Mouse (Mus musculus) bone marrow macrophage, adult 2 months (primary cell): ENCODE data around the gene Pik3cg. TPM values are rescaled to one million over a fixed set of nuclear protein-coding genes. Genes with fewer than 3 reads are reported as not detected.

Experiments
- H3K27ac ChIP-seq: 2 replicates; pipeline ENCODE4 v1.5.1; 2012; ENCODE audit warnings: low read depth, low read length; ENCODE audit not compliant: insufficient read depth
- H3K4me1 ChIP-seq: 2 replicates; pipeline ENCODE4 v1.6.1; 2012; ENCODE audit warnings: low read length; ENCODE audit not compliant: control insufficient read depth, insufficient read depth
- H3K4me3 ChIP-seq: 2 replicates; pipeline ENCODE4 v1.5.1; 2012; ENCODE audit warnings: mild to moderate bottlenecking, low read length, moderate library complexity; ENCODE audit not compliant: insufficient read depth
- CTCF ChIP-seq: IDR thresholded peaks from 2 replicates; pipeline ENCODE4 v1.5.1; 2012; ENCODE audit warnings: low read depth, mild to moderate bottlenecking, low read length, moderate library complexity
- POLR2A ChIP-seq: IDR thresholded peaks from 2 replicates; pipeline ENCODE4 v1.6.1; 2012; ENCODE audit warnings: mild to moderate bottlenecking, low read depth, low read length, borderline replicate concordance
- polyA plus RNA-seq: library from polyadenylated mRNA; stranded (reverse); fragments of >200 nt; gene quantifications from 2 replicates; pipeline ENCODE4 v1.2.4, GENCODE M21; 2012; ENCODE audit not compliant: missing spikeins, insufficient read depth, insufficient read length

Gene Pik3cg
- polyA plus RNA-seq, 1 experiment = 75.7 TPM

- no peak overlapping the region for H3K4me3 ChIP-seq
Measured at GRCm38 (mm10) chr12:32231398-32231797, 22.9 kb upstream of the Pik3cg start.

GRCm38 (mm10) chr12:32223629-32224028 lies 15.2 kb upstream of the Pik3cg start:
- H3K27ac ChIP-seq = no peak overlapping the region
- peaks cover 7% of the 10 kb centered on the region; the same call in 1 of the 2 replicates for H3K4me1 ChIP-seq
- TF ChIP-seq POLR2A = no peak
- TF ChIP-seq CTCF = no peak
- no peak overlapping the region for H3K4me3 ChIP-seq

More at GRCm38 (mm10) chr12:32231398-32231797, 22.9 kb upstream of the Pik3cg start:
- Histone ChIP-seq H3K27ac (no peak overlapping the region), H3K4me1 (peaks cover 43% of the 10 kb centered on the region)
- no peak for TF ChIP-seq POLR2A
- no peak for TF ChIP-seq CTCF

GRCm38 (mm10) chr12:32222758-32223385 lies 14.4 kb upstream of the Pik3cg start:
- H3K27ac ChIP-seq = no peak overlapping the region
- TF ChIP-seq CTCF (no peak), POLR2A (no peak)
- H3K4me3 ChIP-seq = no peak overlapping the region
- H3K4me1 ChIP-seq = peaks cover 7% of the 10 kb centered on the region; the same call in 1 of the 2 replicates

GRCm38 (mm10) chr12:32220387-32220786 lies 11.9 kb upstream of the Pik3cg start:
- Histone ChIP-seq H3K27ac (no peak overlapping the region), H3K4me1 (peaks cover 11% of the 10 kb centered on the region)
- TF ChIP-seq POLR2A = no peak
- no peak for TF ChIP-seq CTCF

GRCm38 (mm10) chr12:32215143-32215542 lies 6.7 kb upstream of the Pik3cg start:
- H3K4me1 ChIP-seq = peaks cover 39% of the 10 kb centered on the region
- H3K27ac ChIP-seq = peak overlapping the region; percentile 95
- TF ChIP-seq POLR2A = no peak
- TF ChIP-seq CTCF = no peak
- H3K4me3 ChIP-seq = peak overlapping the region; percentile 4; the same call in 1 of the 2 replicates

More at GRCm38 (mm10) chr12:32220387-32220786, 11.9 kb upstream of the Pik3cg start:
- H3K4me3 ChIP-seq = no peak overlapping the region

- Histone ChIP-seq H3K4me3 (no peak overlapping the region), H3K4me1 (peaks cover 50% of the 10 kb centered on the region), H3K27ac (no peak overlapping the region)
- no peak for TF ChIP-seq POLR2A
- TF ChIP-seq CTCF = no peak
Measured at GRCm38 (mm10) chr12:32212702-32213101, 4.2 kb upstream of the Pik3cg start.

- TF ChIP-seq POLR2A (no peak), CTCF (no peak)
- Histone ChIP-seq H3K4me1 (peaks cover 50% of the 10 kb centered on the region), H3K4me3 (no peak overlapping the region), H3K27ac (no peak overlapping the region)
Measured at GRCm38 (mm10) chr12:32212156-32212555, 3.7 kb upstream of the Pik3cg start.

GRCm38 (mm10) chr12:32211257-32211656 lies 2.8 kb upstream of the Pik3cg start:
- no peak for TF ChIP-seq CTCF
- no peak for TF ChIP-seq POLR2A
- Histone ChIP-seq H3K4me3 (no peak overlapping the region), H3K27ac (no peak overlapping the region), H3K4me1 (peaks cover 53% of the 10 kb centered on the region)

GRCm38 (mm10) chr12:32208951-32209350 lies 492 bp upstream of the Pik3cg start:
- TF ChIP-seq POLR2A = no peak
- TF ChIP-seq CTCF = no peak
- Histone ChIP-seq H3K4me3 (peak overlapping the region; percentile 45), H3K4me1 (peaks cover 38% of the 10 kb centered on the region), H3K27ac (peak overlapping the region; percentile 93)

GRCm38 (mm10) chr12:32207141-32207540 lies 1.3 kb downstream of the Pik3cg start:
- peaks cover 41% of the 10 kb centered on the region for H3K4me1 ChIP-seq
- peak overlapping the region; percentile 32 for H3K27ac ChIP-seq
- H3K4me3 ChIP-seq = peak overlapping the region; percentile 52
- TF ChIP-seq CTCF = no peak
- no peak for TF ChIP-seq POLR2A
